Mouse (Mus musculus) liver, adult 2 months (tissue): Measurements from ENCODE around the gene Hadh. TPM values are rescaled to one million over a fixed set of nuclear protein-coding genes. Genes with fewer than 3 reads are reported as not detected.

Experiments used
- DNase-seq: peaks from one replicate; pipeline ENCODE4 v3.0.0-alpha.2; 2011; ENCODE audit warnings: low read depth, low spot score; ENCODE audit errors: extremely low read depth
- H3K27ac ChIP-seq: fragments of 200-500 bp; replicated peaks from 2 replicates; pipeline ENCODE4 v1.5.1; 2012; ENCODE audit warnings: low read depth, mild to moderate bottlenecking, control low read depth, inconsistent platforms, low read length; ENCODE audit not compliant: insufficient read depth
- H3K27me3 ChIP-seq: fragments of 200-500 bp; 2 replicates; pipeline ENCODE4 v1.6.1; 2012; ENCODE audit warnings: mild to moderate bottlenecking, moderate library complexity, low read length, inconsistent platforms; ENCODE audit not compliant: control insufficient read depth, insufficient read depth
- H3K36me3 ChIP-seq: fragments of 200-500 bp; 2 replicates; pipeline ENCODE4 v1.6.1; 2012; ENCODE audit warnings: low read length, inconsistent platforms; ENCODE audit not compliant: control insufficient read depth, insufficient read depth
- H3K4me1 ChIP-seq: fragments of 200-500 bp; 2 replicates; pipeline ENCODE4 v1.6.1; 2011; ENCODE audit warnings: low read length; ENCODE audit not compliant: control insufficient read depth, insufficient read depth
- H3K4me3 ChIP-seq: fragments of 200-500 bp; 2 replicates; pipeline ENCODE4 v1.5.1; 2011; ENCODE audit warnings: low read depth, mild to moderate bottlenecking, control low read depth, low read length, moderate library complexity; ENCODE audit not compliant: insufficient read depth
- H3K79me2 ChIP-seq: fragments of 200-500 bp; 2 replicates; pipeline ENCODE4 v1.6.1; 2012; ENCODE audit warnings: inconsistent platforms, mild to moderate bottlenecking, low read length, moderate library complexity; ENCODE audit not compliant: control insufficient read depth, insufficient read depth
- H3K9ac ChIP-seq: fragments of 200-500 bp; 2 replicates; pipeline ENCODE4 v1.6.1; 2012; ENCODE audit warnings: low read depth, mild to moderate bottlenecking, control low read depth, inconsistent platforms, low read length
- CTCF ChIP-seq: fragments of 200-500 bp; IDR thresholded peaks from 2 replicates; pipeline ENCODE4 v1.5.1; 2011; ENCODE audit warnings: low read depth, low read length, control low read depth
- POLR2A ChIP-seq: fragments of 200-500 bp; IDR thresholded peaks from 2 replicates; pipeline ENCODE4 v1.6.1; 2011; ENCODE audit warnings: low read length, control low read depth; ENCODE audit not compliant: insufficient read depth; ENCODE audit errors: extremely low read depth
- WGBS: fragments of 180-500 bp; shearing (Covaris S2); methylation state at CpG from one replicate; pipeline ENCODE4 v1.1.7; 2018; 5-methylcytosine and 5-hydroxymethylcytosine counted together
- polyA plus RNA-seq: library from polyadenylated mRNA; depleted of rRNA; stranded (reverse); fragments of >200 nt; gene quantifications from 2 replicates; pipeline ENCODE4 v1.2.3, GENCODE M21; 2012
- total RNA-seq: library from RNA; depleted of rRNA; stranded (reverse); fragments of >200 nt; gene quantifications from 2 replicates; pipeline ENCODE4 v1.2.3, GENCODE M21; 2014

Gene Hadh
- total and polyA plus RNA-seq, 2 experiments, result 302 to 366 TPM

- WGBS, result 73% methylated on average over 13 of the region's 13 CpGs
- TF ChIP-seq CTCF (no peak), POLR2A (no peak)
- no peak for DNase-seq
- no peaks in the 10 kb centered on the region for H3K4me1 ChIP-seq
- no peaks in the 10 kb centered on the region for H3K27me3 ChIP-seq
- H3K36me3 ChIP-seq, result no peaks in the 10 kb centered on the region
- no peak overlapping the region for H3K4me3 ChIP-seq
- no peak overlapping the region for H3K27ac ChIP-seq
- H3K79me2 ChIP-seq, result no peaks in the 10 kb centered on the region
- no peak overlapping the region for H3K9ac ChIP-seq
These were observed 63.5 kb downstream of the Hadh start for GRCm38 (mm10) chr3:131208265-131208891.

GRCm38 (mm10) chr3:131207846-131208245 is 64.1 kb downstream of the Hadh start:
- no peak for DNase-seq
- H3K27ac ChIP-seq, result no peak overlapping the region
- WGBS, result 75% methylated on average over 5 of the region's 5 CpGs

GRCm38 (mm10) chr3:131202311-131202710 is 69.6 kb downstream of the Hadh start:
- Histone ChIP-seq H3K27me3 (no peaks in the 10 kb centered on the region), H3K9ac (no peak overlapping the region), H3K4me3 (no peak overlapping the region), H3K4me1 (no peaks in the 10 kb centered on the region), H3K79me2 (no peaks in the 10 kb centered on the region), H3K36me3 (no peaks in the 10 kb centered on the region), H3K27ac (no peak overlapping the region)
- no peak for TF ChIP-seq POLR2A
- TF ChIP-seq CTCF, result no peak
- 63% methylated on average over 7 of the region's 7 CpGs for WGBS
- DNase-seq, result no peak

More at GRCm38 (mm10) chr3:131207846-131208245, 64.1 kb downstream of the Hadh start:
- Histone ChIP-seq H3K36me3 (no peaks in the 10 kb centered on the region), H3K27me3 (no peaks in the 10 kb centered on the region), H3K9ac (no peak overlapping the region), H3K4me3 (no peak overlapping the region), H3K79me2 (no peaks in the 10 kb centered on the region), H3K4me1 (no peaks in the 10 kb centered on the region)
- TF ChIP-seq CTCF (no peak), POLR2A (no peak)

- H3K27me3 ChIP-seq, result no peaks in the 10 kb centered on the region
- H3K36me3 ChIP-seq, result no peaks in the 10 kb centered on the region
- no peak overlapping the region for H3K9ac ChIP-seq
- H3K4me1 ChIP-seq, result no peaks in the 10 kb centered on the region
- DNase-seq, result no peak
- no peak overlapping the region for H3K27ac ChIP-seq
- H3K79me2 ChIP-seq, result no peaks in the 10 kb centered on the region
- WGBS, result 77% methylated on average over 20 of the region's 20 CpGs
- no peak for TF ChIP-seq POLR2A
- TF ChIP-seq CTCF, result no peak
- H3K4me3 ChIP-seq, result no peak overlapping the region
These were observed 72.2 kb downstream of the Hadh start for GRCm38 (mm10) chr3:131199590-131200288.

GRCm38 (mm10) chr3:131198991-131199390 is 72.9 kb downstream of the Hadh start:
- DNase-seq, result no peak
- Histone ChIP-seq H3K27me3 (no peaks in the 10 kb centered on the region), H3K79me2 (no peaks in the 10 kb centered on the region), H3K36me3 (no peaks in the 10 kb centered on the region), H3K4me1 (no peaks in the 10 kb centered on the region), H3K9ac (no peak overlapping the region), H3K27ac (no peak overlapping the region), H3K4me3 (no peak overlapping the region)
- whole genome bisulfite sequencing, result 71% methylated on average over 3 of the region's 3 CpGs
- TF ChIP-seq CTCF, result no peak
- TF ChIP-seq POLR2A, result no peak

GRCm38 (mm10) chr3:131196507-131197019 is 75.3 kb downstream of the Hadh start:
- no peak overlapping the region for H3K4me3 ChIP-seq
- 85% methylated on average over 8 of the region's 8 CpGs for WGBS
- H3K9ac ChIP-seq, result no peak overlapping the region
- H3K27me3 ChIP-seq, result no peaks in the 10 kb centered on the region
- TF ChIP-seq CTCF (no peak), POLR2A (no peak)
- no peak overlapping the region for H3K27ac ChIP-seq
- no peak for DNase-seq
- no peaks in the 10 kb centered on the region for H3K4me1 ChIP-seq
- no peaks in the 10 kb centered on the region for H3K79me2 ChIP-seq
- H3K36me3 ChIP-seq, result no peaks in the 10 kb centered on the region
